Mouse (Mus musculus): Measurements from ENCODE around the gene Erich4. TPM values are rescaled to one million over a fixed set of nuclear protein-coding genes. Genes with fewer than 3 reads are reported as not detected.

Gene Erich4
- 0.18 TPM in 1 of 2 replicates, not detected in the other for polyA plus RNA-seq (2012; rRNA removed; ENCODE audit: low replicate concordance)

GRCm38 (mm10) chr7:25615706-25616011 lies at the start of gene Erich4:
TSS of gene Erich4 (minus strand) at chr7:25615892.

GRCm38 (mm10) chr7:25658657-25659472 lies 43.2 kb upstream of the Erich4 start, which contains the start of the genes Bckdha and Exosc5:
TSS of gene Bckdha (minus strand) at chr7:25658981.
TSS of gene Exosc5 (plus strand) at chr7:25659164.

GRCm38 (mm10) chr7:25626509-25627430 lies 11.1 kb upstream of the Erich4 start, which contains the start of gene B3gnt8:
TSS of gene B3gnt8 (plus strand) at chr7:25626654.

DNA sequence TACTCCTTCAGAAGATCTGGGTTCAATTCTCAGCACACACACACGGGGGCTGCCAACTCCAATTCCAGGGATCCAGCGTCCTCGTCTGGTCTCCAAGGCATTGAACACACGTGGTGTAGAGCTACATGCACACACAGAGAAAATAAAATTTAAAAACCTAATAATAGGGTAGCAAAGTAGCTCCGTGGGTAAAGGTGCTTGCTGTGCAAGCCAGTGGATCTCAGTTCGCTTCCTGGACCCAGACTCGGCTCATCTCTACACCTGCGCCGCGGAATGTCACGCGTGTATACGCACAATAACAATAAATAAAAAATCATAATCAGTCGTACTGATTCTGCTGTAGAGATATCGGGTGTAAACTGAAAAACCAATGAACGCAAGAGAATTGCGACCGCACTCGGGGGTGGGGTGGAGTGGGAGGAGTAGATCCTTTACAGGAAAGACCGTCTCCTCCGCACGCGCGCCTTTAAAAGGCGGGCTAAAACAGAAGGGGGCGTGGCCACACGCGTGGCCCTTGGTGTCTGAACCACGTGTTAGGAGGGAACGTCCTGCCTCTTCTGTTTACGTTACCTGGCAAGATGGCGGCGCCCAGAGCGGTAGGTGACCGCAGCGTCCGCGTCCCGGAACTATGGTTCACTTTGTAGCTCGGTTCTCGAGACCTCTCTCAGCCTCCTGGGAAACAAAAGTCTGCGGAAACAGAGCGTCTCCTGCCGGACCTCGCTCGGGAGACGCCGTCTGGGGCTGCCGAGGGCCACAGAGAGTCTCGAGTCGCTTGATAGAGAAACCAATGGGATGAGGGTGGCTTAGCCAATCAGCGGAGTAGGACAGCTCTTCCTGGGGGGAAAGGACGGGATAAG lies 3.4 kb upstream of the Erich4 start, which contains the start of gene Dmac2:
Dmac2 (plus strand) TSS at position 550 of the 857 bp plus-strand sequence.

Other genes with a start within 250 kb of the Erich4 start
- gene Cnfn, start 246.2 kb downstream of the Erich4 start, polyA plus RNA-seq (2012; rRNA removed; ENCODE audit: low replicate concordance) = not detected in 2 replicates
- gene Lipe, start 217.2 kb downstream of the Erich4 start, polyA plus RNA-seq (2012; rRNA removed; ENCODE audit: low replicate concordance) = 510 and 1,790 TPM in 2 replicates
- 0.17 and 33.5 TPM in 2 replicates for gene Cxcl17, start 203.0 kb downstream of the Erich4 start, polyA plus RNA-seq (2012; rRNA removed; ENCODE audit: low replicate concordance)
- gene Ceacam1, start 138.3 kb downstream of the Erich4 start, polyA plus RNA-seq (2012; rRNA removed; ENCODE audit: low replicate concordance) = 13.7 and 21.6 TPM in 2 replicates
- gene Ceacam2, start 76.0 kb downstream of the Erich4 start, polyA plus RNA-seq (2012; rRNA removed; ENCODE audit: low replicate concordance) = 0.14 and 0.29 TPM in 2 replicates
- gene Dmac2, start 3.5 kb upstream of the Erich4 start, polyA plus RNA-seq (2012; rRNA removed; ENCODE audit: low replicate concordance) = 33.4 and 43.7 TPM in 2 replicates
- 16.1 and 17.9 TPM in 2 replicates for gene B3gnt8, start 10.8 kb upstream of the Erich4 start, polyA plus RNA-seq (2012; rRNA removed; ENCODE audit: low replicate concordance)
- gene Bckdha, start 43.1 kb upstream of the Erich4 start, polyA plus RNA-seq (2012; rRNA removed; ENCODE audit: low replicate concordance) = 292 and 459 TPM in 2 replicates
- 72.4 and 79.6 TPM in 2 replicates for gene Exosc5, start 43.3 kb upstream of the Erich4 start, polyA plus RNA-seq (2012; rRNA removed; ENCODE audit: low replicate concordance)
- 1.4 and 2.1 TPM in 2 replicates for gene Tmem91, start 59.3 kb upstream of the Erich4 start, polyA plus RNA-seq (2012; rRNA removed; ENCODE audit: low replicate concordance)
- 35.0 and 43.1 TPM in 2 replicates for gene B9d2, start 64.9 kb upstream of the Erich4 start, polyA plus RNA-seq (2012; rRNA removed; ENCODE audit: low replicate concordance)
- gene Tgfb1, start 71.1 kb upstream of the Erich4 start, polyA plus RNA-seq (2012; rRNA removed; ENCODE audit: low replicate concordance) = 33.7 and 48.0 TPM in 2 replicates
- gene Ccdc97, start 103.2 kb upstream of the Erich4 start, polyA plus RNA-seq (2012; rRNA removed; ENCODE audit: low replicate concordance) = 48.8 and 69.9 TPM in 2 replicates
- 28.5 and 60.3 TPM in 2 replicates for gene Hnrnpul1, start 138.9 kb upstream of the Erich4 start, polyA plus RNA-seq (2012; rRNA removed; ENCODE audit: low replicate concordance)
- gene Axl, start 172.8 kb upstream of the Erich4 start, polyA plus RNA-seq (2012; rRNA removed; ENCODE audit: low replicate concordance) = 97.5 and 179 TPM in 2 replicates
- gene Cyp2s1, start 201.0 kb upstream of the Erich4 start, polyA plus RNA-seq (2012; rRNA removed; ENCODE audit: low replicate concordance) = 8.0 and 13.6 TPM in 2 replicates